Mouse (Mus musculus) olfactory bulb, adult 2 months (tissue): Measurements from ENCODE around the gene Ccdc17.

Source experiments
- CTCF ChIP-seq: fragments of 200-500 bp; IDR thresholded peaks from 2 replicates; pipeline ENCODE4 v1.5.1; 2012; ENCODE audit warnings: low read depth, mild to moderate bottlenecking, low read length, moderate library complexity; ENCODE audit not compliant: insufficient read depth
- POLR2A ChIP-seq: fragments of 200-500 bp; IDR thresholded peaks from 2 replicates; pipeline ENCODE4 v1.6.1; 2012; ENCODE audit warnings: mild to moderate bottlenecking, low read depth, low read length, moderate library complexity; ENCODE audit not compliant: insufficient read depth

DNA sequence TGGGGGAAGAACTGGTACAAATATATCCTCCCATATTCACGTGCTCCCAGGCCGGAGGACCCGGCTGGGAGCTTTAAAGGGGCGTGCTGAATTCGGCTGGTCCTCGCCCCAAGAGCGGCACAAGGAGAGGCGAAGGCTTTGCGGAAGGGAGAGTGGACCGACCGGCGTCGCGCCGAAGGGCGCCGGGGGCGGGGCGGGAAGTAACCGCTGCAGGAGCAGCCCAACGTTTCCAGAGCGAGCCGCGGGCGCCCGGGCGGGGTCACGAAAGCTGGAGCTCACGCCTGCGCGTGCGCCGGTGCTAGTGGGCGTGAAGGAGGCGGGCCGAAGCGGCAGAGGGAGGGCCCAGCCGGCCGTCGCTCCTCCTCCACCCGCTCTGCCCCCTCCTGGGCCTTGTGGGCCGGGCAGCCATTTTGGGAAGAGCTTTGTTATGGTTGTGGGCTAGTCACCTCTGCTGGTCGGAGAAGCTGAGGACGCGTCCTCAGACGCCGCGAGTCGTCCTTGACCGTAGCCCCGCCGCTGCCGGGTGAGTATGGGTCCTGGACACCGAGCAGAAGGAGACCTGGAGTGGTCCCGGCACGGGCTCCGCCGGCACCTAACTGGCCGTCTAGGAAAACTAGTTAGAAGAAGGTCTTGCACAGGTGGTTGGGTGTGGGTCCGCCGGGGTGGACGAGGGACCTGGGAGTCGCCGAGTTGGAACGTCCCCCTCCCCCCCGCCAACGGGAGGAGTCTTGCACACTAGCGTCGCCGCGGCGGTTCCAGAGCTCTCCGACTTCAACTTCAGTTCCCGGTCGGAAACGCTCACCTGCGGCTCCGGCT is 38.9 kb upstream of the Ccdc17 start, which contains the start of gene Gpbp1l1:
- TF ChIP-seq CTCF (no peak), POLR2A (peak; percentile 67; the same call in 1 of the 2 replicates)
